Mouse (Mus musculus) layer of hippocampus, postnatal 14 days (tissue): Measurements from ENCODE around the gene Zfp54. TPM values are rescaled to one million over a fixed set of nuclear protein-coding genes. Genes with fewer than 3 reads are reported as not detected.
"Not testable (repeated sequence)": the region's sequence is repeated elsewhere in the genome, so short reads cannot be mapped to it uniquely, and the experiment has no call there.

Experiments
- DNase-seq, 2 experiments: peaks; one replicate each; pipeline ENCODE4 v3.0.0; 2021 to 2022; ENCODE audit warnings: low spot score in 2 of 2, mixed read lengths in 1 of 2
- long read RNA-seq, 2 experiments: library from polyadenylated mRNA; stranded (forward); transcript quantifications; one replicate each; pipeline ENCODE4 v2.0.0; 2021
- total RNA-seq, 2 experiments: library from RNA; stranded (reverse); gene quantifications; 2 replicates each; pipeline ENCODE4 v1.2.3; 2021

The Zfp54 gene
- total RNA-seq, result 1 to 10 TPM in 1 of 2 experiments, under 1 TPM in 1; 0.81 to 1.2 TPM
- long read RNA-seq, experiment 1, result 0 reads
- long read RNA-seq, experiment 2, partial matches to known transcripts, result 0 of 3 reads
- long read RNA-seq, experiment 2, other reads (novel, unspliced or antisense), result 1 of 3 reads

- peak; percentile 12 to 64 for DNase-seq
Observed at GRCm38 (mm10) chr17:21422664-21423599, at the start of gene Zfp54. Gene Zfp54 (plus strand): TSS chr17:21423227.

GRCm38 (mm10) chr17:21375311-21375710 lies 47.7 kb upstream of the Zfp54 start:
- no peak for DNase-seq

GRCm38 (mm10) chr17:21383391-21384056 lies 39.5 kb upstream of the Zfp54 start, which contains the start of gene Zfp677:
Gene Zfp677 (plus strand): TSS chr17:21383748.
- peak; percentile 40 to 44 for DNase-seq

- DNase-seq, result no peak
Observed at GRCm38 (mm10) chr17:21384057-21384411, 39.0 kb upstream of the Zfp54 start.

GRCm38 (mm10) chr17:21438806-21439400 lies 15.9 kb downstream of the Zfp54 start:
- not testable (repeated sequence) for DNase-seq

- peak; percentile 67 to 87 for DNase-seq
Observed at GRCm38 (mm10) chr17:21449669-21450068, 26.6 kb downstream of the Zfp54 start.

- peak; percentile 77 to 90 for DNase-seq
Observed at GRCm38 (mm10) chr17:21450138-21450704, 27.2 kb downstream of the Zfp54 start, which contains the start of gene Zfp51. Gene Zfp51 (plus strand): TSS chr17:21450374.

- DNase-seq, result no peak
Observed at GRCm38 (mm10) chr17:21463550-21463949, 40.5 kb downstream of the Zfp54 start.

GRCm38 (mm10) chr17:21472032-21472652 lies 49.1 kb downstream of the Zfp54 start:
- DNase-seq, result no peak

- DNase-seq, result no peak
Observed at GRCm38 (mm10) chr17:21472653-21473307, 49.8 kb downstream of the Zfp54 start.

- no peak for DNase-seq
Observed at GRCm38 (mm10) chr17:21473362-21474190, 50.5 kb downstream of the Zfp54 start.

- not testable (repeated sequence) for DNase-seq
Observed at GRCm38 (mm10) chr17:21474729-21475128, 51.7 kb downstream of the Zfp54 start.

- not testable (repeated sequence) for DNase-seq
Observed at GRCm38 (mm10) chr17:21475290-21475689, 52.3 kb downstream of the Zfp54 start.

- DNase-seq, result not testable (repeated sequence)
Observed at GRCm38 (mm10) chr17:21476351-21476750, 53.3 kb downstream of the Zfp54 start.

- not testable (repeated sequence) for DNase-seq
Observed at GRCm38 (mm10) chr17:21478103-21478777, 55.2 kb downstream of the Zfp54 start.
